Mouse (Mus musculus): ENCODE data around the gene Daxx.

- TF ChIP-seq CTCF (IDR thresholded peaks at IDR 0.05; ENCODE audit: borderline replicate concordance, extremely low read depth, insufficient read depth, insufficient read length) (no peak), POLR2A (IDR thresholded peaks at IDR 0.05; ENCODE audit: borderline replicate concordance, extremely low read depth, insufficient read depth, insufficient read length, poor library complexity, severe bottlenecking) (no peak)
Measured at GRCm38 (mm10) chr17:33947430-33948089, 38.3 kb downstream of the Daxx start.

Data from brain, embryonic 14.5 days (tissue).